Mouse (Mus musculus) heart, postnatal 0 days (tissue): Measurements from ENCODE around the gene Efna2.

Source experiments
- CTCF ChIP-seq: IDR thresholded peaks from 2 replicates; pipeline ENCODE4 v1.5.1; 2016; ENCODE audit warnings: antibody characterized with exemption, control low read depth, low read depth
- EP300 ChIP-seq: IDR thresholded peaks from 2 replicates; pipeline ENCODE4 v1.6.1; 2016; ENCODE audit warnings: antibody characterized with exemption, low read depth

GRCm38 (mm10) chr10:80167460-80168037 is 11.7 kb upstream of the Efna2 start:
- TF ChIP-seq CTCF (no peak), EP300 (no peak)
